Mouse (Mus musculus) myocyte (in vitro differentiated cells): Measurements from ENCODE around the gene Cd8b1.

ENCODE experiments used
- E2F4 ChIP-seq: IDR thresholded peaks from one replicate; pipeline ENCODE4 v1.6.1; 2011; ENCODE audit warnings: mild to moderate bottlenecking, control low read depth, moderate library complexity; ENCODE audit not compliant: insufficient read depth
- MAX ChIP-seq: IDR thresholded peaks from one replicate; pipeline ENCODE4 v1.6.1; 2011; ENCODE audit warnings: low read depth, mild to moderate bottlenecking, control low read depth
- POLR2A ChIP-seq: IDR thresholded peaks from one replicate; pipeline ENCODE4 v1.6.1; 2011; ENCODE audit warnings: low read depth, mild to moderate bottlenecking, control low read depth, moderate library complexity; ENCODE audit not compliant: insufficient read length
- TCF12 ChIP-seq: IDR thresholded peaks from one replicate; pipeline ENCODE4 v1.6.1; 2011; ENCODE audit warnings: mild to moderate bottlenecking, control low read depth; ENCODE audit not compliant: poor library complexity, insufficient read depth, severe bottlenecking

GRCm38 (mm10) chr6:71381654-71382053 lies 59.1 kb downstream of the Cd8b1 start:
- TF ChIP-seq E2F4 (no peak), MAX (no peak), POLR2A (no peak), TCF12 (no peak)
